Mouse (Mus musculus): Measurements from ENCODE around the gene Aldh16a1.

GRCm38 (mm10) chr7:45169495-45169894 is 15.1 kb upstream of the Aldh16a1 start:
- TF ChIP-seq EP300 (IDR thresholded peaks at IDR 0.05; ENCODE audit: low read depth), result no peak
- no peak for TF ChIP-seq CTCF (IDR thresholded peaks at IDR 0.05; ENCODE audit: low read depth)
